Mouse (Mus musculus): ENCODE results near the gene Sec14l2.

Gene Sec14l2

GRCm38 (mm10) chr11:4122742-4123579, at the start of gene Sec14l2:
Gene Sec14l2 (minus strand): TSS chr11:4123415.
- no peak for DNase-seq (ENCODE audit: low spot score)

DNA sequence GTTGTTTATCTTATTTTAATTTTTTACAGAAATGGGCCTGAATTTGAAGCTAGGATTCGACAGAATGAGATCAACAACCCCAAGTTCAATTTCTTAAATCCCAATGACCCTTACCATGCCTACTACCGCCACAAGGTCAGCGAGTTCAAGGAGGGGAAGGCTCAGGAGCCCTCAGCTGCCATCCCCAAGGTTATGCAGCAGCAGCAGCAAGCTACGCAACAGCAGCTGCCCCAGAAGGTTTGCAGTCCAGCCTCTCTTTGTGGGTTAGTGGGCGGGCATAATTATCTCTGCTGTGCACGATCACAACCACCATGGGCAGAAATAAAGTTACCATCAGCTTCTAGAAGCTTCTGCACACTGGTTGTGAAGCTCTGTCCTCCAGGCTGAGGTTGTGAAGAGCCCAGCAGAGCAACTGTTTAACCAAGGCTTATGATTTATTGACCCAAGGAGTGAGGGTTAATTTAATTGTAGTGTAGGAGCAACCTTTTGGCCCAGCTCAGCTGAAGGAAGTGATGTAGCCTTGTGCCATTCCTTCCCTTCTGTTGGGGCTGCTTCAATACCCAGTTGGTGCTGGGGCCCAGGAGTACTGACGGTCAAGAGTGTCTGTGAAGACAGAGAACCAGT, 43.4 kb upstream of the Sec14l2 start:
- DNase-seq (ENCODE audit: low spot score): no peak

- DNase-seq (ENCODE audit: low spot score): no peak
Observed at GRCm38 (mm10) chr11:4164701-4165100, 41.5 kb upstream of the Sec14l2 start.

DNA sequence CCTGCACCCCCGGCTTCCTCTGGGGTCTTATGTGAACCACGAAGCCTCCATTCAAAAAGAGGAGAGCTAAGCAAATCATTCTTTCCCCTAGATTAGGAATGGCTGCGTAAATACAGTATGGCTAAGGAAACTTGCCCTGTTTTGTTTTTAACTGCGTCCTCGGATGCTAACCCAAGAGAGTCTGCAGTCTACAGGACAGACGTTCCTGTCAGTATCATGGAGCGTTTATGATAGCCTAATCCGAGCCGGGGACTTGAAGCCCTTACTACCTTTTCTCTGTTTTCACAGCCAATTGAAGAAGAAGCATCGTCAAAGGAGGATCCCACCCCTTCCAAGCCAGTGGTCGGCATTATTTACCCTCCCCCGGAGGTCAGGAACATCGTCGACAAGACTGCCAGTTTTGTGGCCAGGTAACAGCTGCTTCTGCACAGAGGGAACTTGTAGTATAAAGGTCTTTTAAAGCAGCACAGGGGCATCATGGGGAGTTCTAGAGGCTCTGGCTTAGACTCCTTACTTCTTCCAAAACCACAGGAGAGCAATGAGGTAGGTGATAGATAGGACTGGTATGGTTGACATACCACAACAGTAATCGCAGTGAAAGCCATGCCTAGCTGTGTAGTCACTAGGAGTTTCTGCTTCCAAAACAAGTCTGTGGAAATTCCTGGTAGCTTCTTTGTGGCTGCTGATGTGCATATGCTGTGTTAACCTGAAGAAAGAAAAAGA, 37.7 kb upstream of the Sec14l2 start:
- DNase-seq (ENCODE audit: low spot score): no peak

GRCm38 (mm10) chr11:4159808-4160708, 36.8 kb upstream of the Sec14l2 start, which contains the start of the genes Ccdc157 and Sf3a1:
Gene Ccdc157 (minus strand): TSS chr11:4160293.
Gene Sf3a1 (plus strand): TSS chr11:4160350.
- peak; percentile 95 for DNase-seq (ENCODE audit: low spot score)

- no peak for DNase-seq (ENCODE audit: low spot score)
Observed at GRCm38 (mm10) chr11:4158676-4159075, 35.5 kb upstream of the Sec14l2 start.

- DNase-seq (ENCODE audit: low spot score): no peak
Observed at GRCm38 (mm10) chr11:4155641-4156040, 32.4 kb upstream of the Sec14l2 start.

DNA sequence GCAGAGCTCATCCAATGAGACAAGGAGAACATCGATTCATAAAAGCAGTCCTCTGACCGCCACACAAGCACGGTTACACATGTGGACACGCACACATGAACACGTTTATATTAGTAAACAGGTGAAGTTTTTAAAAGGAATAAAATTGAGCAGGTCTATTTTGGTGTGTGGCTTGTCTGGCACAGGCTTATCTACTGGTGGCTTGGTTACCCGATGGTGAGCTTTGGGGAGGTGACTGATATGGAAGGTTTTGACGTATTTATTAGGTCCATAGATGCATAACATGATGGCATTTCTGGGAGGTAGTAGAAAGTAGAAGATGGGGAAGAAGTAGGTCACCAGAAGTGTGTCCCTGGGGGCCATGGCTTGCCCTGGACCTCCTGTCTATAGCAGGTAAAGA, 30.5 kb upstream of the Sec14l2 start:
- no peak for DNase-seq (ENCODE audit: low spot score)

- no peak for DNase-seq (ENCODE audit: low spot score)
Observed at GRCm38 (mm10) chr11:4149886-4150285, 26.7 kb upstream of the Sec14l2 start.

DNA sequence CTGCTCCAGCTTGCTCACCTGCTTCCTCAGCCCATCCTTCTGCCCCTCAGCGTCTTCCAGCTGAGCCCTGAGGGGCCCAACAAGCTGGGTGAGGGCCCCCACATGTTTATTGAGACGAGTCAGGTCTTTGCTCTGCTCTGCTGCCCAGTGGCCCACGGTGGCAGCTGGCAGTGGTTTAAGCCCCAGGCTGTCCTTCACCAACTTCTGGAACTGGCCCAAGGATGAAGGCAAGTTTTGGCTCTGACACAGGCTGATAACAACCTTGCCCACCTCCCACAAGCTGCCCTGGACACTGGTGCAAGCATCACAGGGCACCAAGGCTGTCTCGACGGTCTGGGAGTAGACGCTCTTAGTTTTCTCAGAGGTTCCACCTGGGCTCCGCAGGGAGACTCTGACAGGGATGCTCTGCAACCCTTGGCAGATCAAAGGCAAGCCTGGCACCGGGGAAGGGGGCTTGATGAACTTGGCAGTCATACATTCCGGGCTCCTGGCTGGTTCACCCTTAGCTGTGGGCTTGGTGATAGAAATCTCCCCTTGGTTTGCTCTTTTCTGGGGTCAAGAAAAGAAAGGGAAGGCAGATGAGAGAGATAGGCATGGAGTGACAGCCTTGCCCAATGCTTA, 25.4 kb upstream of the Sec14l2 start:
- no peak for DNase-seq (ENCODE audit: low spot score)

GRCm38 (mm10) chr11:4148120-4148519, 24.9 kb upstream of the Sec14l2 start:
- no peak for DNase-seq (ENCODE audit: low spot score)

DNA sequence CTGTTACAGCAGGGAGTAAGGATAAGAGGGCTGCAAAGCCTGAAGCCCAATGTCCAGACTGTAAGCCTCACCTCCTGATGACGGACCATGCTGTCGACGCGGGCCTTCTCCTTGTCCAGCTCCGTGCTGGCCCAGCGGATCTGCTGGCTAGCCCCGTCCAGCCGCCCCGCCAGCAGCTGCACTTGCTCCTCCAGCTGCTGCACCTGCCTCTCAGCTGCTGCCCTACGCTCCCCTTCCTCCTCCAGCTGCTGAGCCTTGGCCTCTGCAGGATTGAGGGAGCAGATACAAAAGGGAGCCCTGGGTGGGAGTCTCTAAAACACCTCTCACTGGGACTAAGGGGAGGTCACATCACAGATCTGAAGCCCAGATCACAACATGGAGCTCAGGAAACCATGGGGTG, 23.9 kb upstream of the Sec14l2 start:
- DNase-seq (ENCODE audit: low spot score): no peak

DNA sequence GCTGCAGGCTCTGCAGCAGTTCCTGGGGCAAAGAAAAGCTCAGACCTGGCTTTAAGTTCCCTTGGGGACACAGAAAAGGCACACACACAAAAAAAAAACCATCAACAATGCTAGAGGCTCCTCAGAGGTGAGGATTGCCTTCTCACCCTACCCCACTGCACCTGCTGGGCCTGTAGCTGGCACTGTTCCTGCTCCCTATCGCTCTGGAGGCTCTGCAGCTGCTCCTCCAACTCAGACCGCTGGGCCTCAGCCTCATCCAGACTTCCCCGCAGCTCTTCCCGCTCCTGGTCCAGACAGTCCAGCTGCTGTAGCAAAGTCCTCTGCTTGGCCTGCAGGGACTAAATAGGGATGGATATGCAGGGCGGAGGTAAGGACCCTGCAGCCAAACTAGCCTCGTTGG, 23.2 kb upstream of the Sec14l2 start:
- no peak for DNase-seq (ENCODE audit: low spot score)

GRCm38 (mm10) chr11:4143281-4144062, 20.3 kb upstream of the Sec14l2 start:
- DNase-seq (ENCODE audit: low spot score): no peak

- no peak for DNase-seq (ENCODE audit: low spot score)
Observed at GRCm38 (mm10) chr11:4142352-4142751, 19.1 kb upstream of the Sec14l2 start.

DNA sequence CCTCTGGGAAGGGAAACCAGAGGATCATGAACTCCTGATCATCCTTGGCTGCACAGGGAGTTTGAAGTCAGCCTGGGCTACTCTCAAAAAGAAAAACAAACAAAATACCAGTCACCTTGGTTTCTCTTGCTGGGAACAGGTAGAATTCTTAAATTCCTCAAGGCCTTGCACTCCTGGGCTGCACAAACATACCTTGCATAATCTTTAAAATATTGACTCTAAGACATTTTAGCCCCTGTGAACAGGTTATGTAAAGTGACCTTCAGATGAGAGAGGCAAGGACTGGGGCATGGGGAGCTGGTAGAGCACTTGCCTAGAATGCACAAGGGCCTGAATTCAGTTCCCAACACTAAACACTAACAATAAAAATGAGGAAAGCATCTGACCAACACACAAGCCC, 18.3 kb upstream of the Sec14l2 start:
- no peak for DNase-seq (ENCODE audit: low spot score)

DNA sequence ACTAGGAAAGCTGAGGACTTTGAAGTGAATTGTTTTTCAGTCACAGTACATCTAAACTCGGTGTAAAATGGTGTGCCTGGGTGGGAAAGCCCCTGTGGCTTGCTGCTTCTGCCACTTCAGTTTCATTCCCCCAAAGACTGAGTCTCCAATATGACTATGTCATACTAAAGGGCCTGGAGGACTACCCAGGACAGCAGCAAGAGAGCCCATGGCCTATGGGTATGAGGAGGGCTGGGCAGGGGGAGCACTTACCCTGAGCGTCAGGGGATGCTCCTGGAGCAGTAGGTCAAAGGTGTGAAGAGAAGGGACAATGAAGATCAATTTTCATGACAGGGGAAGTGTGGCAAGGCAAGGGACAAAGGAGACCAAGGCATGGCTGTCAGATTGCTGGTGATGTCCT, 15.7 kb upstream of the Sec14l2 start:
- no peak for DNase-seq (ENCODE audit: low spot score)

GRCm38 (mm10) chr11:4134986-4135935, 12.0 kb upstream of the Sec14l2 start, which contains the start of gene Rnf215:
Gene Rnf215 (plus strand): TSS chr11:4135202.
- DNase-seq (ENCODE audit: low spot score): peak; percentile 91

DNA sequence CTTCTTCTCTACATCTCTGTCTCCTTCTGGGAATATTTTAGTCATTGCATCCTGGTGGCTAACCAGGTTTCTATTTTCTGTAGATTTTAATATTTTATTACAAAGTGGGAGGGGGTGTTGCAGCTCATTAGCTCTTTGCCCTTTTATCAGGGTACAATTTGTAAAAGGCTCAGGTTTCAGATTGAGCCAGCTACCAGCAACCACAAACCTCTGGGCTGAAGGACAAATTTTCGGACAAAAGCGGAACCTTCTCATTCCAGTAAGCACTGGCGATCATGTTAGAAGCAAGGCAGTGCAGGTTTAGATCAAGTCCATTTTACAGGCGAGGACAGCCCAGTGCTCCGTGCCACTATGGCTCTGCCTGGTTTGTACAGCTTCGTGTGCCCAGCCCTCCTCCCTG, 11.2 kb upstream of the Sec14l2 start:
- no peak for DNase-seq (ENCODE audit: low spot score)
